Mouse (Mus musculus): ENCODE results near the gene D7Ertd443e.

GRCm38 (mm10) chr7:134237356-134237755 lies 148.1 kb downstream of the D7Ertd443e start:
- TF ChIP-seq CTCF (conservative IDR thresholded peaks at IDR 0.05; ENCODE audit: low read length) (no peak), NANOG (IDR thresholded peaks at IDR 0.05; ENCODE audit: borderline replicate concordance, low read length) (no peak), POU5F1 (IDR thresholded peaks at IDR 0.05; ENCODE audit: borderline replicate concordance, low read length) (no peak)
